Mouse (Mus musculus): Measurements from ENCODE around the gene Plscr3. TPM values are rescaled to one million over a fixed set of nuclear protein-coding genes. Genes with fewer than 3 reads are reported as not detected.
A peak's percentile ranks its signal among the peaks of the same experiment; 100 is the strongest.
"Not testable (repeated sequence)": the region's sequence is repeated elsewhere in the genome, so short reads cannot be mapped to it uniquely, and the experiment has no call there.

The Plscr3 gene
- total and polyA plus RNA-seq, 3 experiments: 4.6 to 26.0 TPM; not detected in 1

- TF ChIP-seq ZNF384 (IDR thresholded peaks at IDR 0.05; ENCODE audit: low read depth, low read length): no peak
These were observed 7.8 kb downstream of the Plscr3 start (continued) for GRCm38 (mm10) chr11:69853994-69854393.

DNA sequence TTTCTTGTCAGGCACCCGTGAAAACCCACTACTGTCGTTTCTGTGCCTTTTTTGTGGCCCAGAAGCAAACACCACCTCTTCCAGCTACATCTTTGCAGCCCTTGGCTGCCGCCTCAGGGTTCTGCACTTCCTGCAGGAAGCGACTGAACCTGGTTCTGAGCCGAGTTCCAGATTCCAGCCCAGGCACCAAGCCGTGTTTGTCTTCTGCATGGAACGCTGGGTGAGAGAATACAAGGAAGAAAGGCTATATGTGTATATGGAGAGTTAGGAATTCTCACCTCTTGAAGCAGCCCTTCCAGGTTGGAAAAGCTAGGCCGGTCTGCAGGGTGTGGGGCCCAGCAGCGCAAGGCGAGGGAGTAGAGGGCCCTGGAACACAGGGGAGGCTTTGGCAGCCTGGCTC is 8.5 kb downstream of the Plscr3 start:
- no peak for TF ChIP-seq USF1 (IDR thresholded peaks at IDR 0.05; ENCODE audit: low read depth, low read length)
- no peaks in the 10 kb centered on the region for H3K27me3 ChIP-seq (ENCODE audit: control insufficient read depth in 1 of 2, insufficient read depth in 2 of 2, low read length in 2 of 2)
- no peaks in the 10 kb centered on the region for H3K79me2 ChIP-seq (ENCODE audit: control insufficient read depth, insufficient read depth, low read length, poor library complexity)
- peak overlapping the region; percentile 75 for H3K27ac ChIP-seq (ENCODE audit: control insufficient read depth, low read depth, low read length)
- peaks cover 0 to 12% of the 10 kb centered on the region in 2 experiments; a peak in 2 of 4 replicates for H3K36me3 ChIP-seq (ENCODE audit: control insufficient read depth in 1 of 2, insufficient read depth in 2 of 2, low read length in 2 of 2)
- H3K9ac ChIP-seq (ENCODE audit: control insufficient read depth, low read depth, low read length, poor library complexity, severe bottlenecking): no peak overlapping the region
- peak; percentile 43 for DNase-seq (ENCODE audit: low read depth, low spot score)
- no peak overlapping the region for H3K4me3 ChIP-seq (ENCODE audit: control insufficient read depth in 1 of 2, insufficient read depth in 1 of 2, low read depth in 2 of 2, low read length in 2 of 2)
- H3K4me1 ChIP-seq (ENCODE audit: control insufficient read depth in 1 of 2, insufficient read depth in 2 of 2, low read length in 2 of 2): peaks cover 7 to 21% of the 10 kb centered on the region in 2 experiments; a peak in 3 of 4 replicates
- no peaks in the 10 kb centered on the region for H3K9me3 ChIP-seq (replicated peaks; ENCODE audit: insufficient read depth, low read length)

GRCm38 (mm10) chr11:69855347-69855746 is 9.2 kb downstream of the Plscr3 start:
- Histone ChIP-seq H3K79me2 (ENCODE audit: control insufficient read depth, insufficient read depth, low read length, poor library complexity) (no peaks in the 10 kb centered on the region), H3K4me1 (ENCODE audit: control insufficient read depth in 1 of 2, insufficient read depth in 2 of 2, low read length in 2 of 2) (peaks cover 7 to 21% of the 10 kb centered on the region in 2 experiments; a peak in 3 of 4 replicates), H3K27me3 (ENCODE audit: control insufficient read depth in 1 of 2, insufficient read depth in 2 of 2, low read length in 2 of 2) (no peaks in the 10 kb centered on the region), H3K9ac (ENCODE audit: control insufficient read depth, low read depth, low read length, poor library complexity, severe bottlenecking) (no peak overlapping the region), H3K36me3 (ENCODE audit: control insufficient read depth in 1 of 2, insufficient read depth in 2 of 2, low read length in 2 of 2) (peaks cover 0 to 12% of the 10 kb centered on the region in 2 experiments; a peak in 2 of 4 replicates), H3K9me3 (replicated peaks; ENCODE audit: insufficient read depth, low read length) (no peaks in the 10 kb centered on the region), H3K4me3 (ENCODE audit: control insufficient read depth in 1 of 2, insufficient read depth in 1 of 2, low read depth in 2 of 2, low read length in 2 of 2) (no peak overlapping the region), H3K27ac (ENCODE audit: control insufficient read depth, low read depth, low read length) (no peak overlapping the region)
- no peak for TF ChIP-seq CHD1 (IDR thresholded peaks at IDR 0.05; ENCODE audit: low read depth, low read length)
- peak in 2 of 3 experiments; percentile 38 to 65; a peak in 4 of 6 replicates for TF ChIP-seq CTCF (IDR thresholded peaks at IDR 0.05 in 2 of 3, conservative IDR thresholded peaks at IDR 0.05 in 1 of 3; ENCODE audit: control insufficient read depth in 1 of 3, insufficient read depth in 1 of 3, low read depth in 2 of 3, low read length in 3 of 3, poor library complexity in 1 of 3, severe bottlenecking in 1 of 3)
- no peak for TF ChIP-seq MXI1 (IDR thresholded peaks at IDR 0.05; ENCODE audit: low read depth, low read length)
- DNase-seq (ENCODE audit: low read depth, low spot score): no peak

DNA sequence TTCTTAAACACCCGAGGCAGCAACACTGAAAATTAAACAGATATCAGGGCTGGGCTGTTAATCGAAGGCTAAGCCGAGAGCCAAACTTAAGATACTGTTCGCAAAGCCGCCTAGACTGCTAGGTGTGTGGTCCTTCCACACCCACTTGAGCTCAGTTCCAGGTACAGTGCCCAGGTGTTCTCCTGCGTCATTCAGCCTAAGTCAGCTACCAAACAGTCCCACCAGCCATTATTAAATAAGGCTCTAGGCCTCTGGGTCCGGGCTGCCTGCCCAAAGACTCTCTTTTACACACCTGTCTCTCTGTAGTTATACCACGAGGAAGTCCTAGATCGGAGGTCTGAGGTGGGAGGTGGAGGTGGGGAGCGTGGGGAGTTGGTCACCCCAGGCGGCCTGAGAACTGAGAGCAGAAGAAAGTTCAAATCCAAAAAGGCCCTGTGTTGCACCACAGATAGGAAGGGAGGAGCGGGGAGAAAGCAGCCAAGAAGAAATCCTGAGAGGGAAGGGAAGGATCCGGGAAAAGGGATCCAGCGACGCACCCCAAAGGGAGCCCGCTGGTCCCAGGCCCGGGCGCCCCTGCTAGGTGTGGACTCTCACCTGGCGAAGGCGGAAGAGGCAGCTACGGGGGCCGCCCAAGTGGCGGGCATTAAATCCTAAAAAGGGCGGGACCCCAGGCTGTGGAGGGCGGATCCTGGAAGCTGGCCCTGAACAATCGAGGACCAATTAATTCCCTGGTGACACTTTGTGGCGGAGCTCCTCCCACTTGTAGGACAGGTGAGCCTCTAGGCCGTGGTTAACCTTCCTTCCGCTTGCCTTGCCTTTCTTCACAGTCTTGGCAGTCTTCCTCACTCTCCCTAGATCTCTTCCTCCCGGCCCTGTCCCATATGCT is 12.2 kb downstream of the Plscr3 start, which contains the start of gene Tnk1:
Tnk1 (minus strand) TSS at position 618 of the 886 bp plus-strand sequence.
- no peak for DNase-seq (ENCODE audit: low read depth, low spot score)
- H3K9me3 ChIP-seq (replicated peaks; ENCODE audit: insufficient read depth, low read length): no peaks in the 10 kb centered on the region
- TF ChIP-seq POLR2AphosphoS5 (IDR thresholded peaks at IDR 0.05; ENCODE audit: borderline replicate concordance, low read depth, low read length): no peak
- no peak for TF ChIP-seq TCF12 (IDR thresholded peaks at IDR 0.05; ENCODE audit: low read depth, low read length)
- no peak for TF ChIP-seq TAL1 (IDR thresholded peaks at IDR 0.05; ENCODE audit: low read length)
- no peak for TF ChIP-seq MAZ (IDR thresholded peaks at IDR 0.05; ENCODE audit: low read depth, low read length)
- no peak for TF ChIP-seq UBTF (IDR thresholded peaks at IDR 0.05; ENCODE audit: borderline replicate concordance, insufficient read depth, low read depth, low read length)
- TF ChIP-seq MAFK (IDR thresholded peaks at IDR 0.05; ENCODE audit: borderline replicate concordance, low read depth, low read length): no peak
- H3K79me2 ChIP-seq (ENCODE audit: control insufficient read depth, insufficient read depth, low read length, poor library complexity): no peaks in the 10 kb centered on the region
- no peak within 1 kb of the TSS for H3K27ac ChIP-seq (ENCODE audit: control insufficient read depth, low read depth, low read length)
- peaks cover 0 to 12% of the 10 kb centered on the region in 2 experiments; a peak in 2 of 4 replicates for H3K36me3 ChIP-seq (ENCODE audit: control insufficient read depth in 1 of 2, insufficient read depth in 2 of 2, low read length in 2 of 2)
- H3K4me3 ChIP-seq (ENCODE audit: control insufficient read depth in 1 of 2, insufficient read depth in 1 of 2, low read depth in 2 of 2, low read length in 2 of 2): no peak within 1 kb of the TSS
- H3K4me1 ChIP-seq (ENCODE audit: control insufficient read depth in 1 of 2, insufficient read depth in 2 of 2, low read length in 2 of 2): peaks cover 4 to 18% of the 10 kb centered on the region in 2 experiments; a peak in 3 of 4 replicates
- H3K27me3 ChIP-seq (ENCODE audit: control insufficient read depth in 1 of 2, insufficient read depth in 2 of 2, low read length in 2 of 2): no peaks in the 10 kb centered on the region
- H3K9ac ChIP-seq (ENCODE audit: control insufficient read depth, low read depth, low read length, poor library complexity, severe bottlenecking): no peak within 1 kb of the TSS

- H3K27me3 ChIP-seq (ENCODE audit: control insufficient read depth in 1 of 2, insufficient read depth in 2 of 2, low read length in 2 of 2); H3K27ac ChIP-seq (ENCODE audit: control insufficient read depth, low read depth, low read length); H3K79me2 ChIP-seq (ENCODE audit: control insufficient read depth, insufficient read depth, low read length, poor library complexity); H3K36me3 ChIP-seq (ENCODE audit: control insufficient read depth in 1 of 2, insufficient read depth in 2 of 2, low read length in 2 of 2); H3K9ac ChIP-seq (ENCODE audit: control insufficient read depth, low read depth, low read length, poor library complexity, severe bottlenecking); H3K9me3 ChIP-seq (replicated peaks; ENCODE audit: insufficient read depth, low read length); H3K4me3 ChIP-seq (ENCODE audit: control insufficient read depth in 1 of 2, insufficient read depth in 1 of 2, low read depth in 2 of 2, low read length in 2 of 2); DNase-seq (ENCODE audit: low read depth, low spot score): not testable (repeated sequence)
- H3K4me1 ChIP-seq (ENCODE audit: control insufficient read depth in 1 of 2, insufficient read depth in 2 of 2, low read length in 2 of 2): peaks cover 2 to 17% of the 10 kb centered on the region in 2 experiments
These were observed 17.6 kb downstream of the Plscr3 start for GRCm38 (mm10) chr11:69863729-69864128.

All from MEL (cell line).